Mouse (Mus musculus) CD8-positive naive resting alpha-beta T cell, adult 2 months (primary cell): ENCODE data around the gene Kansl1.

ENCODE experiments used
- DNase-seq, 2 experiments: peaks; one replicate each; pipeline ENCODE4 v3.0.0; 2022; ENCODE audit warnings: low read depth in 2 of 2, low spot score in 2 of 2

Kansl1 gene

GRCm38 (mm10) chr11:104379635-104380034 lies 89.0 kb downstream of the Kansl1 start:
- DNase-seq, result peak in 1 of 2 experiments; percentile 17

GRCm38 (mm10) chr11:104376291-104376690 lies 92.4 kb downstream of the Kansl1 start:
- no peak for DNase-seq

- no peak for DNase-seq
Observed at GRCm38 (mm10) chr11:104367486-104368190, 101.0 kb downstream of the Kansl1 start.

- no peak for DNase-seq
Observed at GRCm38 (mm10) chr11:104363823-104364600, 104.6 kb downstream of the Kansl1 start.

- no peak for DNase-seq
Observed at GRCm38 (mm10) chr11:104362704-104363103, 106.0 kb downstream of the Kansl1 start.

GRCm38 (mm10) chr11:104361790-104362189 lies 106.9 kb downstream of the Kansl1 start:
- peak; percentile 19 to 52 for DNase-seq

GRCm38 (mm10) chr11:104346931-104347330 lies 121.7 kb downstream of the Kansl1 start:
- peak in 1 of 2 experiments; percentile 10 for DNase-seq

- DNase-seq, result no peak
Observed at GRCm38 (mm10) chr11:104334946-104335345, 133.7 kb downstream of the Kansl1 start.

GRCm38 (mm10) chr11:104334115-104334514 lies 134.5 kb downstream of the Kansl1 start:
- no peak for DNase-seq

- no peak for DNase-seq
Observed at GRCm38 (mm10) chr11:104332105-104332504, 136.6 kb downstream of the Kansl1 start.

GRCm38 (mm10) chr11:104331208-104331607 lies 137.5 kb downstream of the Kansl1 start:
- no peak for DNase-seq

- DNase-seq, result no peak
Observed at GRCm38 (mm10) chr11:104330151-104330550, 138.5 kb downstream of the Kansl1 start.

GRCm38 (mm10) chr11:104329185-104329926 lies 139.3 kb downstream of the Kansl1 start:
- no peak for DNase-seq

GRCm38 (mm10) chr11:104327946-104328345 lies 140.7 kb downstream of the Kansl1 start:
- DNase-seq, result no peak

- DNase-seq, result no peak
Observed at GRCm38 (mm10) chr11:104327462-104327861, 141.2 kb downstream of the Kansl1 start.

- no peak for DNase-seq
Observed at GRCm38 (mm10) chr11:104322142-104322541, 146.5 kb downstream of the Kansl1 start.

- no peak for DNase-seq
Observed at GRCm38 (mm10) chr11:104320511-104320910, 148.2 kb downstream of the Kansl1 start.

- DNase-seq, result no peak
Observed at GRCm38 (mm10) chr11:104318940-104319781, 149.5 kb downstream of the Kansl1 start.

GRCm38 (mm10) chr11:104317631-104318030 lies 151.0 kb downstream of the Kansl1 start:
- no peak for DNase-seq

- no peak for DNase-seq
Observed at GRCm38 (mm10) chr11:104316685-104317400, 151.8 kb downstream of the Kansl1 start.
